Mouse (Mus musculus) MN1 (cell line): ENCODE measurements around the gene Ccna2.
A peak's percentile ranks its signal among the peaks of the same experiment; 100 is the strongest.
"Not testable (repeated sequence)": the region's sequence is repeated elsewhere in the genome, so short reads cannot be mapped to it uniquely, and the experiment has no call there.

Source experiments
- DNase-seq: peaks from one replicate; pipeline ENCODE4 v3.0.0-alpha.2; 2016; ENCODE audit warnings: low spot score

Ccna2 gene

DNA sequence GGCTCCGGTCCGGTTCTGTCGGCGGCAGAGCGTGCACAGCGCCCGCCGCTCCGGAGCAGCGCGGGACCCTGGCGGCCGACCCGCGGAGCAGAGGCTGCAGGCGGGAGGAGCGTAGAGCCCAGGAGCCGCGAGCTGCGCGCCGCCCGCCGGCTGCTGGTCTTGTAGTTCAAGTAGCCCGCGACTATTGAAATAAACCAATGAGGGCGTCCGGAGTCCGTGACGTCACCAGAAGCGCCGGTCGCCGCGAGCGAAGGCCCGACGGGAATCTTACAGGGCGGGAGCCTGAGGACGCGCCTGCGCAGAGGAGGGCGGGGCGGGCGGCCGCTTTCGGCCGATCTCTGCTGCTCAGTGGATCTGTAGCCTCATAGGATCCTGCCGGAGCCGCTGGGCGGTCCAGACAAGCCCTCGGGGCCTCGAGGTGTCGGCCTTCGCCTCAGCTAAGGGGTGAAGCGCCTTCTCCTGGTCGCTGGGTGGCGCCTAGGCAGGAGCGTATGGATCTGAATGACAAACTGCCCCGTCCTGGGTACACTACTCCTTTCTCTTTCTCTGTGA is at the start of gene Ccna2:
TSS of gene Ccna2 (minus strand) at position 324 of the 552 bp plus-strand sequence.
- peak; percentile 99 for DNase-seq

DNA sequence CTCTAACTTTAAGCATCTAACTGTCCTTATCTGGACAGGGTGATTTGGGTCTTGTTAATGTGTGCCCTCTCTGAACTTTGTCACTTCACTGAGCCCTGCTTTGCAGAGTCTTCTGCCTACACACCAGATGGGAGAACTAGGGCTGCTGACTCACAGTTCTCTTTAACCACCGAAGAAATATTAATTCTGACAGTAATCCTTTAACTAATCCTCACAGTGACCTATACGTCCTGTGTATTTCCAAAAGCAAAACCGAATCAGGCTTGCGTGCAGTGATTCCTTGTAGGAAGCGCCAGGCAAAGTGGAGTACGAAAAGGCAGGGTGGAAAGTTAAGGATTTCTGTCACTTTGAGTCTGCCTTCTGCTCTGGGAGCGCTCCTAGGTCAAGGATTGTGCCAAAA is 46.2 kb upstream of the Ccna2 start:
- DNase-seq, result no peak

DNA sequence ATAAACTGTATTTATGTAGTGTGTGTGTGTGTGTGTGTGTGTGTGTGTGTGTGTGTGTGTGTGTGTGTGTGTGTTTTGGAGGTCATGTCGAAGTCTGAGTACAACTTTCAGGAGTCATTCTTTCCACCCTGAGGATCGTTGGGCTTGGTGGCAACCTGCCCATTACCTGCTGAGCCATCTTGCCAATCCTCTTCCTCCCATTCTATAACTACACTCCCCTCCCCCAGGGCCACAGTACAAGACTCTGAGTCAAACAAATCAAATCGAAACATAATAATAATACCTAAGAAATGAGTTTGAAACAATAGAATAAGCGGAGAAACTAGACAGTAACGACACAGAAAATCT is 41.9 kb upstream of the Ccna2 start:
- no peak for DNase-seq

DNA sequence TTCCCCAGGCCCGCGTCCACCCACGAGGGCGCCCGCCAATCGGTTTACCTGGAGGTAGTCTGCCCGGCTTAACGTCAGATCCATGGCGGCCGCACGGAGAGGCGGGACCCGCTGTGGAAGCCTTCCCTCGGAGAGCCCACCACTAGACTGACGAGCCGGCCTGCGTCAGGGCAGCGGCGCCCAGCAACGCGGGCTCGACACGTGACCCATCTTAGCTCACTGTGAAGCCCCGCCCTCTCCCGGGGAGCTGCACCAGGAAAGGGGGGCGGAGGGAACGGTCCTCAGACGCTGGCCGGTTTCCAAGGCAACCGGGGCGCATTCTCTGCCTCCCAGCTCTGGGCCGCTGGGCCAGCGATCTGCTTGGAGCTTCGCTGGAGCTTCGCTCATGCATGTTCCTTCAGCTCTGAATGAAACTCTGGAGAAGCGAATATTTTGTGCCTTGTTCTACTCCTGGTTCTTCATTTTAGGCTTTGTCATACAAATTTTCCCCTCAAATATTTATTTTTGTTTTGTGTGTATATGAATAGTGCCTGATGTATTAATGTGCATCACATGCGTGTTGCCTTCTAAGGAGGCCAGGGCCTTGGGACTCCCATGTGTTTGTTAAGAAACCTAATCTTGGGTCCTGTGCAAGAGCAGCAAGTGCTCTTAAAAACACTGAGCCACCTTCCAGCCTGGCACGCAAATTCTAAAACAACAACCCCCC is 41.4 kb upstream of the Ccna2 start, which contains the start of gene Bbs7:
TSS of gene Bbs7 (minus strand) at position 276 of the 706 bp plus-strand sequence.
- DNase-seq, result peak; percentile 97

DNA sequence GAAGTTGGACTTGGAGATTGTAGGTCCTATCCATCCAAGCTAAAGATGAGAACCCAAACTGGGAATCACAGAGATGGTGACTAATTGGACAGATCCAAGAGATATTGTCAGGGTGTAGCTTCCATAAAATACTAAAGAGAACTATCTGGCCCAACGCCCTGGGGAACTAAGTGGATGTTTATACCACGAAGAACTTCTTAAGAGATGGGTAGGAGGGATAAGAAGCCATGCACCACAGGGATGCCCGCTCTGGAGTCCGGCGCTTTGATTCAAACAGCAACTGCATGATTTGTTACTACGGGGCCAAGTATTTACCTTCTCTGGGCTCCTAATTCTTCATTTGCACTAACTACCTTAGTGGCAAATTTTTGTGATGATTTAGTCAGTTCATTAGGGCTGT is 40.7 kb upstream of the Ccna2 start:
- DNase-seq, result peak; percentile 32

DNA sequence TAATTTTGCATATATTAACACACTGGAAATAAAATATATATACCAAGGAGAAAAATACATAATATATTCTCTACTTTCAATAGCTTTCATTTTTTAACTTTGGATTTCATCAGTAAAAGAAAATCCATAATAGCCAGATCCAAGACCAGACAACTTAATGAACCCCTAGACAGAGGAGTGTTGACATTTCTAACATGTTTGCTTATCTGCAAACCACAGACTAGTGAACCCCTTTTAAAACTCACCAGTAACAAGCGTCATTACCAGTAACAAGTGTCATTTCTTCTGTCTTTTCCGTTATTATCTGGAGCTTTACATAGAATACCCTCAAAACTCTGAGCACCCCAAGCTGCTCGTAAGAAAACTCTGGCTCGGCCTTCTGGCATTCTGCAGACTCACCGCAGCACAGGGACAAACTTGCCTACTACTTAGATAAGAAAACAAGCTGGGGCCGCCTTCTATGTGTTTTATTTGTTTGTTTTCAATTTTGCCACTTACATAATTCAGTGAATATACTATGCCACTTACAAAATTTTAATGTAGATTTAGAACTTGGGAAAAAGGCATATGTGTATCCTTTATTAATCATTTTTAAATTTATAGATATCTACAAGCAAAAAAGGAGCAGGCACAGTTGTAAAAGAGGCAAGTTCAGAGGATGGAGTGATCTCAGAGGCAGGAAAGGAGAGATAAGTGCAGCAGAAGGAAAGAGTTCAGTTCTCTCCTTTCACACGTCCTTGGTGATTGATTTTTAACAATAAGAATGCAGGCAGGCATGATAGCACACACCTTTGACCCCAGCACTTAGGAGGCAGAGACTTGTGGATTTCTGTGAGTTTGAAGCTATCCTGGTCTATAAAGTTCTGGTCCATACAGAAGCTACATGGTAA is 34.2 kb upstream of the Ccna2 start:
- no peak for DNase-seq

DNA sequence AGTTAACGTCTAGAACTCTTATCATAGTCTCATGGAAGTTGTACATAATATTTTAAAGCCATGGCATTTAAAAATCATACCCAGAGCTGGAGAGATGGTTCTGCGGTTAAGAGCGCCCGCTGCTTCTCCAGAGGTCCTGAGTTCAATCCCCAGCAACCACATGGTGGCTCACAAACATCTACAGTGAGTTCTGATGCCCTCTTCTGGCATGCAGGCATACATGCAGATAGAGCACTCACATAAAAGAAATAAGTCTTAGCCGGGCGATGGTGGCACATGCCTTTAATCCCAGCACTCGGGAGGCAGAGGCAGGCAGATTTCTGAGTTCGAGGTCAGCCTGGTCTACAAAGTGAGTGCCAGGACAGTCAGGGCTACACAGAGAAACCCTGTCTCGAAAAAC is 27.8 kb upstream of the Ccna2 start:
- DNase-seq, result not testable (repeated sequence)

DNA sequence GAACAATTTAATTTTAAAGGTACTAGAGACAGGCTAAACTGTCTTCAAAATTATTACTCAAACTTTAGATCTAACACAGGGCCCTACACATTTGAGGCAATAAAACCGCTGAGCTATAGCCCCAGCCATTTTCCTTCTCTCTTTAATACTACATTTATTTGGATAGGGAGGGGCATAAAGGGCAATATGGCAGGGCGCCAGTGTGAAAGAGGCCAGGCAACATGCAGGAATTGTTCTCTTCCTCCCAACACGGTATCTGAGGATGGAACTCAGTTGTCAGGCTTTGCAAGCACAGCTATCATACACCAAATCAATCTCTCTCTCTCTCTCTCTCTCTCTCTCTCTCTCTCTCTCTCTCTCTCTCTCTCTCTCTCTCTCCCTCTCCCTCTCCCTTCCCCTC is 26.9 kb upstream of the Ccna2 start:
- no peak for DNase-seq

DNA sequence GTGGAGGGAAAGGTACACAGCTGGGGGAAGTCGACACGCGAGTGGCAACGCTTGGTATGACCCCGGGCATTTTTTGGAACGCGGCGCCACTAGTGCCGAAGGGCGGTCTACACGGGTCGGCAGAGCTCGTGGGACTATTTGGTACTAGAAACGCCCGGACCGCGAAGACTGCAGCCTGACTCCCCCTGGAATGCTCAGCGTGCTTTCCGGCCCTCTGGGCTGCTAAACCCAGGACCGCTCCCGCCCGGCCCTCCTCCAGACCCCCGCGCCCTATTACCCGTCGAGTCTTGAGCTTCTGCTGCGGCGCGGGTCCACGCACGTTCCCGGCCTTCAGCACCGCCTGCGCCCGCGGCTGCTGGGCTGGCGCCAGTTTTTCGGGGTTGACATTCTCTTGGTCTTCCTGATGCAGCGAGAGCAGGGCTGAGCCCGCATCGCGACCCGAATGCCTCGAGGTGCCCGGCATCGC is 556 bp downstream of the Ccna2 start:
- no peak for DNase-seq

DNA sequence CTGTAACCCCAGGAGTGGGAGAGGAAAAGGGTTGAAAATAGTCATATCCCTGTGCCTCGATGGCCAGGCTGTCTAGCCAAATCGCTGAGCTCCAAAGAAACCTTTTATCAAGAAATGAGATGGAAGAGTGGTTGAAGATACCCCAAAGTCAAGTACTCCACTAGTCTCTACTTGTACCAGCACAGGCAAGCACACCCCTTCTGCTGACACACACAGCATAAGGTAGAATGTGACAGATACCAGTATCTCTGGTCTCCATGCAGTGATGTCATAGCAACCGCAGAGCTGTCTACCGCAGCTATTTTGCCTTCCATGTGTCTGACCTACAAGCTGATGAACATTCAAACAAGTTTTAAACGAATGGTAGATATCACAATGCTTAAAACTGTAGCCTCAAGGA is 2.1 kb downstream of the Ccna2 start:
- DNase-seq, result no peak

DNA sequence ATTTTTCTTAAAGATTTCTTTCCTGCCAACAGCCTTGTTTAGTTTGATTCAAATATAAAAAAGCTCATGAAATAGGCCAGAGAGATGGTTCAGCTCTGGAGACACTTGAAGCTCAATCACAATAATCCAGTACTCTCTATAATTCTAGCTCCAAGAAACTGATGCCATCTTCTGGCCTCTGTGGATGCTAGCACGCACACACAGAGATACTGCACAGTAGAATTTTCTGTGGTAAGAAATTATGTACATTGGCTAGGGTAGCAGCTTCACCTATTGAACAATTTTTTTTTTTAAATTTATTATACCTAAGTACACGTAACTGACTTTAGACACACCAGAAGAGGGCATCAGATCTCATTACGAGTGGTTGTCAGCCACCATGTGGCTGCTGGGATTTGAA is 8.3 kb downstream of the Ccna2 start:
- no peak for DNase-seq

DNA sequence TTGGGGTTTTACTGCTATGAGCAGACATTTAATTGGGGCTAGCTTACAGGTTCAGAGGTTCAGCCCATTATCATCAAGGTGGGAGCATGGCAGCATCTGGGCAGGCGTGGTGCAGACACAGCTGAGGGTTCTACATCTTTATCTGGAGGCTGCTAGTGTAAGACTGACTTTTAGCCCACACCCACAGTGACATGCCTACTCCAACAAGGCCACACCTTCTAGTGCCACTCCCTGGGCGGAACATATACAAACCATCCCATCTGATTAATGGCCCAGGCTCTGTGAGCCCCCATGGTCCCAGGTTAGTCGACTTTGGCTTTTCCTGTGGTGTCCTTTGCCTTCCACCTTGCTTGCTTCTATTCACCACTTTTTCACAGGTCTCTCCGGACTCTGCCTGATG is 12.3 kb downstream of the Ccna2 start:
- no peak for DNase-seq

DNA sequence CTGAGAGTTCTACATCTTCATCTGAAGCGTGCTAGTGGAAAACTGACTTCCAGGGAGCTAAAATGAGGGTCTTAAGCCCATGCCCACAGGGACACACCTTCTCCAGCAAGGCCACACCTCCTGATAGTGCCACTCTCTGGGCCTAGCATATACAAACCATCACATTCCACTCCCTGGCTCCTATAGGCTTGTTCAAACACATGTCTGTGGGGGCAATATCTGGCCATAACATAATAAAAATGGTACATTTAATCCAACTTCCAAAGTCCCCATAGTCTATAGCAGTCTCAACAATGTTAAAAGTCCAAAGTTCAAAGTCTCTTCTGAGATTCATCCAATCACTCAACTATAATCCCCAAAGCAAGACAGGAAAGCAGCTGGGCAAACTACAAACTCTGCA is 14.3 kb downstream of the Ccna2 start:
- DNase-seq, result no peak

DNA sequence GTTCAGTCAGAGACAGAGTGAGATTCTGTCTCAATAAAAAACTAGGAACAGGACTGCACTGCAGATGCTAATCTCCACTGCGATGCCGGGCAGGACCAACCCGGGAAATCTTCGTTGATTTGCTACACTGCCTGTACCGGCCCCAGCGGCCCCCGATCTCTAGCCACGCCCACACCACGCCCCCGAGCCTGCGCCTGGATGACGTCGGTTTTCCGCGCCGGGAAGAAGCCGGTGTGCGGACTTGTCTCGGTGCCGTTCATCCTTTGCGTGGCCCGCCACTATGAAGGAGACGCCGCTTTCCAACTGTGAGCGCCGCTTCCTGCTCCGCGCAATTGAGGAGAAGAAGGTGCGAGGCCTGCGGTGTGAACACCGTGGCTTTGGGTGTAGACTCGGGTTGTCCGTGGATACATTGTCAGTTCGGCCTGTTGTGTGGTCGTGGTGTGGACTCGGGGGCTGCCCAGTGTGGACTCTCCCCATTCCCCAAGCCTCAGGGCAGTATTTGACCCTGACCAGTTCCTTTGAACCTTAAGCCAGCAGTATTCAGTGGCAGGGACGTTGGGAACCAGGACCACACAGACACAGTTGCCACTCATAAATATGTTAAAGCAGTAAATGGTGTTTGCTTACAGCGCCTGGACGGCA is 19.4 kb downstream of the Ccna2 start, which contains the start of gene Exosc9:
TSS of gene Exosc9 (plus strand) at position 201 of the 642 bp plus-strand sequence.
- DNase-seq, result peak; percentile 94

DNA sequence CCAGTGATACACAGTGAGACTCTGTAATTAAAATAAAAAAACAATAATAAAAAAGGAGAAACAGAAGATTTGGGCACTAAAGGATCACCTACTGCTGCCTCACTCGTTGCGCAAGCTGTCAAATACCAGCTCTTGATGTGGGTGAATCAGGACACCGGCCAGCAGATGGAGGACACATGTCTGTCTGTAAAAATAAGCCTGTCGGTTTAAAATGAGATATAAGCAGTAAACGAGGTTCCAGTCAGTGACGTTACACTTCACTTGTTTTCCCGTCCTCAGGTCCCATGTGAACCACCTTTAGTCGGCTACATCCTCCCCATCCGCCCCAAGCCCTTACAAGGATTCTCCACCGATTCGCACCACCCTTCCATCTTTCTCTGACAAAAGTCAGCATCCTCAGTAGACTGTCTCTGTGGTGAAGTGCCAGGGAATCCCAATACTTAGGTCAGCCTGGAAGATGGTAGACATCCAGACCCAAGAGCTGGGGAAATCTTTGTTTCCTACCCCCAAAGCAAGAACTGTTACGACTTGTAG is 20.0 kb downstream of the Ccna2 start:
- DNase-seq, result no peak

DNA sequence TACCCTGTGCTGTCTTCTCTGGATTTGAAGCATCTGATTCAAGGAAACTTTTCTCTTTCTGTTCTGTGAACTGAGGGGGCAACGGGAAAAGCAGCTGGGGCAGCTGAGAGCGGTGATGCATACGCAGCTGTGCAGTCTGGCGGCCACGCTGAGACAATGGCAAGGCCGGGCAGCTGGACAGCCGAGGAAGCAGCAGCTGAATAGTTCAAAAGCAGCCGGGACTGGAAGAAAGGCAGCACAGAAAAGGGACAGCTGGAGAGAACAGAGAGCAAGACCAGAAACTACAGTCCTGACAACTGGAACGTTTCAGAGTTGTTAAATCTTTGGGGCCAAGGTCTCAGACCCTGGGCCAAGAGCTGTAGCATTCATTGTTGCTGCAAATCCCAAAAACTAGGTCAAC is 20.6 kb downstream of the Ccna2 start:
- peak; percentile 40 for DNase-seq

DNA sequence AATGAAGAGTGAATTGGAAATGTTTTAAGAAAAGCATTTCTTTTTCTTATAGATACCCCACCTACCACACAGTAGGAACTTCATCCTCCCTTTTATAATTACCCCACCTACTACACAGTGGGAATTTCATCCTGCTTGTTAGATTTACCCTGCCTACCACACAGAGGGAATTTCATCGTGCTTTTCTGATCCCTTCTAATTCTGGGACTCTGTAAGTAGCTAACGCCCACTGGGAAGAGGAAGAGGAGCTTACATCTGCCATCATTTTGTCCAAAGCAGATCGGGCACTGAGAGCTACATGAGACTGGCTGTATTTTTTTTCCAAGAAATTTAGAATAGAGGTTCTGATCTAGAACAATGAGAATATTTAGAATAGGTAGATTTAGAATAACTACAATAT is 27.0 kb downstream of the Ccna2 start:
- DNase-seq, result no peak

DNA sequence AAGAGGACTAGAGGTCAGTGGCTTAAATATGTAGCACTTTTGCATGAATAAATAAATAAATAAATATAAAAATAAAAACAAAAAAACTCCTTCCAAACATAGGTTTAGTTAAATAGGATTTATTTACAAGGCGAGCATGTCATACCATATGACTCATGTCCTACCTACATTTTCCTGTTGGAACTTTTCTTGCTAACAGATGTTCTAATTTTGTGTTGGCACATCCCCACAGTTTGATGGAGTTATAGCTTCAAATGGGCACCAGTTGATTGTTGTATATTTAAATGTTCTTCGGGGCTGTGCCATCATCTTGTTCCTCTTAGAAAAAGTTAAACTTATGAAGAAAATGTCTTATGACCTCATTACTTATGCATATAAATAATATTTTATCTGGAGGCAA is 30.6 kb downstream of the Ccna2 start:
- DNase-seq, result no peak

DNA sequence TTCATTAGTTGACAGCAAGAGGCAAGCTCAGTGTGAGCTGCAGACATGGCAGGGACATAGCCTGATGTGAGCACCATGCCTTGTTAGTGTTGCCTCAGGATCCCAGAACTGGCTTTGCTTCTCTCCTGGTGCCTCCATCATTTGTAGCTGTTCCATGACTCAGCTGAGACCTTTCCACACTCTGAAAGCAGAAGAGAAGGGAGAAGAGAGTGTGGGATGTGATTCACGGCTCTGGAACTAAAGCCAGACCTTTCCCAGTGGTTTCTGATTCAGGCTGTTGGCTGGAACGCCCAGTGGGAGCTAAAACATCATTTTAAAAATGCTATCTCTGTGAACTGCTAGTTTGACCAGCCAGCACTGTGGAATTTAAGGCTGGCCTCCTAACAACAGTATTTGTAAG is 31.2 kb downstream of the Ccna2 start:
- no peak for DNase-seq

DNA sequence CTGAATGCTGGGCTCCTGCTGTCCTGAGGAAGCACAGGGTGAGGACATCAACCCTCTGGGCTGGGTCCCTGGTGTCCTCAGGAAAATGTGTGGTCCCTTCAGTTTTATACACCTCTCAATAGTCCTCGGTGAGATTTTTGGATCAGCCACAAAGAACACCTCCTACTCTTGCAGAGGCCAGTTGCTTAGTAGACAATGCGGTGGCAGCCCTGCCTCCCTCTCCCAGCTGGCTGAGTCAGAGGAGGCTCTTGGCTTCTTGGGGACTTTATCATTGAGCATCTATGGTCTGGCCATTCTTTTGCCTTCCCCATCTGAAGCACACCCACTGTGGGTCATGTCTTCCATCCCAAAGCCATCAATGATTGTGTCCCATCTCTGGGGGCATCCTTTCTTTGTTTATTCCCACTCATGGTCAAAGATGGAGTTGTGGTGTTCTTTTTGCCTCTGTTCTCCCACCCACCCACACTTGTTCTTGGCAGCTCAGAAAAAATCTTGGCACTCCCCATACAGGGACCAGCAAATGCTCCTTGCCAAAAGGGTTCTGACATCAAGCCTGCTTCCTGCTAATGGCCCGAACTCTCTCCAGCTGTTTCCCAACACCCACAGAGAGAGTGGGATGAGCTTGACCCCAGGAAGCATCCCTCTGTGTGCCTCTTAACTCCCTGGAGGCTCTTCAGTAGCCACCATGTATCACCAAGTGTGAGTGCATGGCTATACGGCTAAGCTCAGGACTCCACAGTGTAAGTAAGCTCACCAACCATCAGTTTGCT is 34.1 kb downstream of the Ccna2 start:
- no peak for DNase-seq

DNA sequence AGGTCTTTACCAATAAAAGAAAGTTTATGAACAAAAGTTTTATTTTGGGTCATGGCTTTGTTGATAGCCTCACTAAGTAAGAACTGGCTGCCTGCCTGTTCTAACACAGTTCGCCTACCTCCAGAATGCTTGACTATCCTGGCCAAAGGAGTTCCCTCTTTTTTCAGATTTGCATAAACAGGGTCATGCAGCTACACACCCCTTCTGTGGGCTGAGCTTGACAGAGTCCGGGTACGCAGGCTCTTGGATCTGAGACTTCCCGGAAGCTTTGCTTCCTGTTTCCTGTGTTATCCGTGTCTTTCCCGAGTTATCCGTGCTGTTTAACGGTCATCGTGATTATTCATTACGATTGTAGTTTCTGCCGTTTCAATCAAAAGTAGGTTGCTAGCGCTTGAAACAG is 35.9 kb downstream of the Ccna2 start:
- no peak for DNase-seq
